Mouse (Mus musculus): ENCODE measurements around the gene 4930564D02Rik. TPM values are rescaled to one million over a fixed set of nuclear protein-coding genes. Genes with fewer than 3 reads are reported as not detected.

The 4930564D02Rik gene
- polyA plus RNA-seq, 1 experiment, result not detected

DNA sequence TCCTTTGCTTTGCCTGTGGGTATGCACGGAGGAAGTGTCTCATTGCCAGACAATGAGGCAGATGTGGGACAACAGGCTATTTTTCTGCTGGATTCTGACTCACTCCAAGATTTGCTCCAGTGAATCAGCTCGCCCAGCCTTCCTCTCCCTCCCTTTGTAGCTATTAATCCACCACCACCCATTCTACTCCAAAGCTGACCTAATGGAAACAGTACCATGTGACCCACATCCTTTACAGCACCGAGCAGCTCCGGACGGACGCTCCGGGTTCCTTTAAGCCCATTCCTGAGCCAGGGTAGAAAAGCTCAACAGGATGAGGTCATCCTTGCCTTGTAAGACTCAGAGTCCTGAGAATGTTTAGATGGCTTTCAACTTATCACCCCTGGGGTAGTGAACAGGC lies 11.7 kb upstream of the 4930564D02Rik start:
- Histone ChIP-seq H3K4me1 (ENCODE audit: control insufficient read depth, insufficient read depth, low read length) (peaks cover 22% of the 10 kb centered on the region), H3K4me3 (replicated peaks; ENCODE audit: extremely low read depth, low read depth, low read length) (no peak overlapping the region)
- WGBS, result 13% methylated on average over 7 of the region's 7 CpGs
- 0 out of 2 replicates have a peak, but pooled peaks have one; percentile 8 for TF ChIP-seq POLR2A (IDR thresholded peaks at IDR 0.05; ENCODE audit: borderline replicate concordance, extremely low read depth, low read depth, low read length)
- no peak for TF ChIP-seq CTCF (IDR thresholded peaks at IDR 0.05; ENCODE audit: insufficient read depth, low read length)
- DNase-seq, result peak; percentile 55

DNA sequence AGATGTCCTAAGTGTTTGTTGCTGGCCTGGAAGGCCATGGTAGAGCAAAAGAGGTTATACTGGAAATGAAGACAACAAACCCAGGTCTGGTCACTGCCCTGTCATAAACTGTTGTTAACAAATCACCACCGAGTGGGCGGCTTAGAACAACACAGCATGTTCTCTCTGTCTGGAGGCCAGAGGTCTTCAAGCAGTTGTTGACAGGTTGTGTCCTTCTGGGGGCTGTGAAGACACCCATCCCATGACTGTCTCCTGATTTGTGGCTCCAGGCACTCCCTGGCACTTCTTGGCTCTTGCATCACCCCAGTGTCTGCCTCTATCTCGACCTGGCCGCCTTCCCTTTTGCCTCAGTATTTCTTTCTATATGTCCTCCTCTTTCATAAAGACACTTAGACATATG lies 11.0 kb upstream of the 4930564D02Rik start:
- 43% methylated on average over 4 of the region's 4 CpGs for WGBS
- no peak for DNase-seq
- Histone ChIP-seq H3K4me1 (ENCODE audit: control insufficient read depth, insufficient read depth, low read length) (peaks cover 20% of the 10 kb centered on the region), H3K4me3 (replicated peaks; ENCODE audit: extremely low read depth, low read depth, low read length) (no peak overlapping the region)
- no peak for TF ChIP-seq CTCF (IDR thresholded peaks at IDR 0.05; ENCODE audit: insufficient read depth, low read length)
- no peak for TF ChIP-seq POLR2A (IDR thresholded peaks at IDR 0.05; ENCODE audit: borderline replicate concordance, extremely low read depth, low read depth, low read length)

DNA sequence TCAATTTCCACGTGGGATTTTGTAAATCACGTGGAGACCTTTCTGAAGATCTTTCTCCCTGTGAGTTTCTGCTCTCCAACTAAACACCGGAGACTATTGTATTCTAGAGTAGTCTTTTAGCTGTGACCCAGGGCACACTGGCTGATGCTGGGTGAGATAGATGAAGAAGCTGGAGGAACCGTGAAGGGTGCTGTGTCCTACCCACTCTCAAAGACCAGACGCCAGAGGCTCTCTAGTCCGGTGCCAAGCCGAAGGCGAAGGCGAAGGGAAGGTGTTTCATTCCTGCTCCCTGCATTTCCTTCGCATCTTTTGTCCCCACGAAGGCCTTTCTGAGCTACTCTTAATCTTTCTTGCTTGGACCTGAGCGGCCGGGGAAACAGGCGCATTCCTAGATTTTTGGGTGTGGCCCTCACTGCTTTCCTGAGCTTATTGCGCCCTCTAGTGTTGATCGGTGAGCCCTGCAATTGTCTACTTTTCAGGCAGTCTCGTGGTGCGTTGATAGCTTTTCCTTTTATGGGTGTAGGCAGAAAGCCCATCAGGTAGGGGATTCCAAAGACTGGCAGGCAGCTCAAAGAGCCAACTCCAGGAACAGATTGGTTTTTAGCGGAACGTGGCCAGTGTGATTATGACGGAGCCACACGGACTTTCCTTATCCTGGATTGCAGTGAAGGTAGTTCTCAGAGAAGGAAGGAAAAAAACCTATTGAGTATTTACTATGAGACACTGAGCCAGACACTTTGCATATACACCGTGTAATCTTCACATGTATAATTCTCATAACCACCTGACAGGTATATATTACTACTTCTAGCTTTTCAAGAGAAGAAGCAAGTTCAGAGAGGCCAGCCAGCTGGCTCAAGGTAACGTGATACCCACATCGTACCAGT lies 7.8 kb upstream of the 4930564D02Rik start:
- peak overlapping the region; percentile 25 for H3K4me3 ChIP-seq (replicated peaks; ENCODE audit: extremely low read depth, low read depth, low read length)
- DNase-seq, result peak; percentile 81
- H3K4me1 ChIP-seq (ENCODE audit: control insufficient read depth, insufficient read depth, low read length), result peaks cover 17% of the 10 kb centered on the region
- TF ChIP-seq POLR2A (IDR thresholded peaks at IDR 0.05; ENCODE audit: borderline replicate concordance, extremely low read depth, low read depth, low read length) (no peak), CTCF (IDR thresholded peaks at IDR 0.05; ENCODE audit: insufficient read depth, low read length) (peak; percentile 92)
- WGBS, result 12% methylated on average over 25 of the region's 25 CpGs

DNA sequence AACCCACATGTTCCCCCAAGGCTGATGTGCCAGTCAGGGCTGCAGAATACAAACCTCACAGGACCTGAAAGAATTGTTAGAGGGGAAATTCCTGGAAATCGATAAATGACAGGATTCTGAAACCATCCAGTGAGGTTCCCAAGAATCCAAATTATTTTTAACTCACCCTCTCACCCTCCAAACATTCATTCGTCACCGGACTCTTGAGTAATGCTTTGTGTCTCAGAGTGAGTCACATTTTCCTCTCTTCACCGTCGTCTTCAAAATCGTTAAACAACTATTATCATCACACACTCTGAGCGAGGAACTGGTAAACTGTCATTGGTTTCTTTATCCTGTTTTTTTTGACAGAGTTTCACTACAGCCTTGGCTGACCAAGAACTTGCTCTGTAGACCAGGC lies 6.7 kb upstream of the 4930564D02Rik start:
- H3K4me3 ChIP-seq (replicated peaks; ENCODE audit: extremely low read depth, low read depth, low read length), result no peak overlapping the region
- 29% methylated on average over 7 of the region's 7 CpGs for WGBS
- peaks cover 12% of the 10 kb centered on the region; the same call in 1 of the 2 replicates for H3K4me1 ChIP-seq (ENCODE audit: control insufficient read depth, insufficient read depth, low read length)
- DNase-seq, result no peak
- no peak for TF ChIP-seq CTCF (IDR thresholded peaks at IDR 0.05; ENCODE audit: insufficient read depth, low read length)
- TF ChIP-seq POLR2A (IDR thresholded peaks at IDR 0.05; ENCODE audit: borderline replicate concordance, extremely low read depth, low read depth, low read length), result no peak

DNA sequence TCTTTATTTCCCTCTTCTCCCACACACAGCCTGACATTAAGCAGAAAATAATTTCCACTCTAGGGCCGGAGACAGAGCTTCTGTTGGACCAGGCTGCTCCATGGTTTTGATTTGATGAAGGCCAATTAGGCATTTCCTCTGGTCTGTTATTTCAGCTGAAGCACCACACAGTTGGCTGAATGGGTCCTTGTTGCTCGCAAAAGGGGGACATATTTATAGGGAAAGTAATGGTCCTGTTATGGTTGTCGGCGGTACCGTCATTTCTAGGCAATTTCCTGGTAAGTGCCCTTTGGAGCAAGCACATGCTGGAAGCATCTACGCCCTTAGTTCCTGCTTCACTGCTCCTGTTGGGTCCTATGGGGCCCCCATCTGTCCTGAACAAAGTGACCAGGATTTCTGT lies 5.7 kb upstream of the 4930564D02Rik start:
- Histone ChIP-seq H3K4me3 (replicated peaks; ENCODE audit: extremely low read depth, low read depth, low read length) (no peak overlapping the region), H3K4me1 (ENCODE audit: control insufficient read depth, insufficient read depth, low read length) (peaks cover 3% of the 10 kb centered on the region; the same call in 1 of the 2 replicates)
- WGBS, result 72% methylated on average over 6 of the region's 6 CpGs
- no peak for TF ChIP-seq CTCF (IDR thresholded peaks at IDR 0.05; ENCODE audit: insufficient read depth, low read length)
- TF ChIP-seq POLR2A (IDR thresholded peaks at IDR 0.05; ENCODE audit: borderline replicate concordance, extremely low read depth, low read depth, low read length), result no peak
- no peak for DNase-seq

DNA sequence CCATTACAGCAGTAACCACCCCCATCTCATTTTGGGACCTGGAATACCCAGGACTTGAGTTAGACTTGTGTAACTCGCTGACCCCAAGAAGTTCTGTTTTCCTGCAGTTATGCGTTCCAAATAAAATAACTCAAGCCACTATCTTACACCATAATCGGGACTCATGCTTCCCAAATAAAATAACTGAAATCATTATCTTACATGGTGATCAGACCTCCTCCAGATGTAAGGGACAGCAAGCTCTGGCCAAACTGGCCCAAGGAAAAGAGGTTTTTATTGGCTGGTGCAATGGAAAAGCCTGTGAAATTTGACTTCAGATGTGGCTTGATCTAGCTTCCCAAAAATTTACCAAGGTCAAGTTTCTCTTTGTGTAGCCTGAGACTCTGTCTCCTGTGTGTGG lies 5.1 kb upstream of the 4930564D02Rik start:
- TF ChIP-seq POLR2A (IDR thresholded peaks at IDR 0.05; ENCODE audit: borderline replicate concordance, extremely low read depth, low read depth, low read length) (no peak), CTCF (IDR thresholded peaks at IDR 0.05; ENCODE audit: insufficient read depth, low read length) (no peak)
- 75% methylated on average over 3 of the region's 3 CpGs for WGBS
- Histone ChIP-seq H3K4me3 (replicated peaks; ENCODE audit: extremely low read depth, low read depth, low read length) (no peak overlapping the region), H3K4me1 (ENCODE audit: control insufficient read depth, insufficient read depth, low read length) (peaks cover 2% of the 10 kb centered on the region; the same call in 1 of the 2 replicates)
- DNase-seq, result no peak

DNA sequence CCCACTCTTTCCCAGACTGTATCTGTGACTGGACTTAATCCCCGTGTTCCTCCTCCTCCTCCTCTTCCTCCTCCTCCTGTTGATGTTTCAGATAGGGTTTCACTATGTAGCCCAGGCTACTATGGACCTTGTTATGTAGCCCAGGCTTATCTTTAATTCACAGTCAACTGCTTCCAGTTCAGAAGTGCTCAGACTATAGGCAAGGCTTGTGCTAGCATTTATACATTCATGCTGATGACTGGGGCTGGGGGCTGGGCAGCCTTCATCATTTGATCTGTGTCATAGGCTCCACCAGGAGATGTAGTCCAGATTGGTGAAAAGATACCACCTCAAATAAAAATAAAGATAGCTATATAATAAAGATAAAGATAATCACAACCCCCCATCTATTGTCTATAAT lies 4.7 kb upstream of the 4930564D02Rik start:
- H3K4me1 ChIP-seq (ENCODE audit: control insufficient read depth, insufficient read depth, low read length), result peaks cover 2% of the 10 kb centered on the region; the same call in 1 of the 2 replicates
- whole genome bisulfite sequencing, result 72% methylated on average over 1 of the region's 1 CpGs
- DNase-seq, result no peak
- H3K4me3 ChIP-seq (replicated peaks; ENCODE audit: extremely low read depth, low read depth, low read length), result no peak overlapping the region
- TF ChIP-seq CTCF (IDR thresholded peaks at IDR 0.05; ENCODE audit: insufficient read depth, low read length) (no peak), POLR2A (IDR thresholded peaks at IDR 0.05; ENCODE audit: borderline replicate concordance, extremely low read depth, low read depth, low read length) (no peak)

DNA sequence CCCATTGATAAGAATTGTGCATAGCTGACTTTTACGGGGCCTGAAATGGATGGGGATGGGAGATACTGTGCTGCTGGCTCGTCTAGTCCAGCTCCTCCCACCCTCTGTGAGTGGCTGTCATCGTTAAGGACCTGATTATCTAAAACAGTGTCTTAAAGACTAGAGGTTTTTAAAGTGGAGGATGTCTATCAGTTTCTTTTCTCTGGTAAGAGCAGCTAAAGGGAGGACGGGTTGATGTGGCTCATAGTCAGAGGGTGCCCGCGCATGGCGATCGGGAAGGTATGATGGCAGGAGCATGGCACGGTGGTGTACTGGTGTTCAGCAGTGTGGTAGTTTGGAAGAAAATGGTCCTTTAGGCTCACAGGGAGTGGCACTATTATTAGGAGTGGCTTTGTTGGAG lies 4.0 kb upstream of the 4930564D02Rik start:
- DNase-seq, result no peak
- H3K4me1 ChIP-seq (ENCODE audit: control insufficient read depth, insufficient read depth, low read length), result peaks cover 2% of the 10 kb centered on the region; the same call in 1 of the 2 replicates
- 78% methylated on average over 9 of the region's 9 CpGs for WGBS
- no peak overlapping the region for H3K4me3 ChIP-seq (replicated peaks; ENCODE audit: extremely low read depth, low read depth, low read length)
- no peak for TF ChIP-seq CTCF (IDR thresholded peaks at IDR 0.05; ENCODE audit: insufficient read depth, low read length)
- no peak for TF ChIP-seq POLR2A (IDR thresholded peaks at IDR 0.05; ENCODE audit: borderline replicate concordance, extremely low read depth, low read depth, low read length)

DNA sequence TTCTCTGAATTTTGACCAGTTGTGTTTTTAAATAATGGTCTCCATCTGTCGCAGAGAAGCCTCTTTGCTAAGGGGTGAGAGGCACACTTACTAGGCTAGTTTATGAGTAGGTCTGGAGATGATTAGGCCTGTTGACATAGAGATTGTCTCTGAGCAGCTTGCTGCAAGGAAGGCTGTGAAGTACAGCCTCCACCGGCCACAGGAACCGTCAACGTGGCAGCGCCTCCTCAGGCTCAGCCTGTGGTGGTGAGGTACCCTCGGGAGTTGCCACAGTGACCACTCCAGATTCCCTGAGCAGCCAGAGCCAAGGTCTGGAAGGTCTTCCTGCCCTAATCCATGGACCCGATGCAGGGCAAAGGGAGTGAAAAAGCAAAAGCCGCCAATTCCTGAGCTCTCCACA lies 3.9 kb downstream of the 4930564D02Rik start:
- H3K4me3 ChIP-seq (replicated peaks; ENCODE audit: extremely low read depth, low read depth, low read length), result no peak overlapping the region
- H3K4me1 ChIP-seq (ENCODE audit: control insufficient read depth, insufficient read depth, low read length), result no peaks in the 10 kb centered on the region
- DNase-seq, result no peak
- TF ChIP-seq POLR2A (IDR thresholded peaks at IDR 0.05; ENCODE audit: borderline replicate concordance, extremely low read depth, low read depth, low read length), result no peak
- TF ChIP-seq CTCF (IDR thresholded peaks at IDR 0.05; ENCODE audit: insufficient read depth, low read length), result no peak
- WGBS, result 70% methylated on average over 8 of the region's 8 CpGs

DNA sequence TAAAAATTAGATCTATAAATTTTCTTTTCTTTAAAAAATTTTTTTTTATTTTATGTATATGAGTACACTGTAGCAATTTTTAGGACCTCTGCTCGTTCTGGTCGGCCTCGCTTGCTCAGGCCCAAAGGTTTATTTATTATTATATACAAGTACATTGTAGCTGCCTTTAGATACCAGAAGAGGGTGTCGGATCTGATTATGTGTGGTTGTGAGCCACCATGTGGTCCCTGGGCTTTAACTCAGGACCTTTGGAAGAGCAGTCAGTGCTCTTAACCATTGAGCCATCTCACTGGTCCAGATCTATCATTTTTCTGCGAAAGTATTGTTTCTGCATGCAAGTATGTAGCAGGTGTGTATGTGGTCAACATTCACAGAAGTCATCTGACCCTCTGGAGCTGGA lies 4.6 kb downstream of the 4930564D02Rik start:
- 80% methylated on average over 5 of the region's 5 CpGs for WGBS
- Histone ChIP-seq H3K4me3 (replicated peaks; ENCODE audit: extremely low read depth, low read depth, low read length) (no peak overlapping the region), H3K4me1 (ENCODE audit: control insufficient read depth, insufficient read depth, low read length) (no peaks in the 10 kb centered on the region)
- DNase-seq, result no peak
- TF ChIP-seq POLR2A (IDR thresholded peaks at IDR 0.05; ENCODE audit: borderline replicate concordance, extremely low read depth, low read depth, low read length) (no peak), CTCF (IDR thresholded peaks at IDR 0.05; ENCODE audit: insufficient read depth, low read length) (no peak)
